ENCODE assay signal across 9 mouse cellular contexts in the genomic region with DNA sequence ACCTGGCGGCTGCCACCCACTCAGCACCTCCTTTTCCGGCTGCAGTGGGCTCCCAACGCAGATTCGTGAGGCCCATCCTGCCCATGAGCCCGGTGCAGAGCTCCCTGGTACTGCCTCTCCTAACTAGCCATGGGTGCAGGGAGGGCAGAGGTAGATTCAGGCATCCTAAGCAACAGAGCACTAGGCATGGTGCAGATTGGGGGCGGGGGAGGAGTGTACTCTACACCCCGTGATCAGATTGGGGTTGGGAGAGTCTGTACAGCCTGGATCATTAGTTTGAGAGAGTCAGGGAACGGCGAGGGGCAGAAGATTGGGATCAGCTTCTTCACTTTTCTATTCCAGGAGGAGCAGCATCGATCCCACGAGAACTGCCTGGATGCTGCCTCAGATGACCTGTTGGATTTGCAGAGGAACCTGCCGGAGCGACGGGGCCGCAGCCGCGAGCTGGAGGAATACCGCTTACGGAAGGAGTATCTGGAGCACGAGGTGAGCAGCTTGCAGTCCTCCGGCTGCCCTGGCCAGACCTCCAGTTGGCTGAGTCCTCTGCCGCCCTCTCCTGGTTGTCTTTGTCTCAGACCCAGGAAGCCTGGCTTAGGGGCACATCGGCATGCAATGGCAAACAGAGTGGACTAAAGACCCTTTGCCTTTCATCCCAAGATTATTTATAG. TPM values are rescaled to one million over a fixed set of nuclear protein-coding genes. Genes with fewer than 3 reads are reported as not detected.
A peak's percentile ranks its signal among the peaks of the same experiment; 100 is the strongest.
DNase-seq lines count a peak whose midpoint lies in the region; ATAC-seq and TF ChIP-seq lines count a peak whose summit lies in the region.
"Had no signal": no experiment of that assay in that cellular context is flagged by ENCODE, and none has a peak within 500 bp of the region (broad histone marks: within the 10 kb centered on the region; RNA-seq: fewer than 3 reads in every experiment).

No protein-coding gene starts in this region.

- H3K4me2 ChIP-seq in intestine, postnatal 0 days (replicated peaks; ENCODE audit: low read depth): peak overlapping the region; percentile 45

- no peak overlapping the region for H3K9ac ChIP-seq in intestine, postnatal 0 days (ENCODE audit: low read depth, low read length)
- no peak overlapping the region for H3K9ac ChIP-seq in liver, adult 2 months (ENCODE audit: low read depth, low read length)

- no peaks in the 10 kb centered on the region for H3K9me3 ChIP-seq in intestine, postnatal 0 days (ENCODE audit: control insufficient read depth)

- no peaks in the 10 kb centered on the region; the same call in 1 of the 2 replicates for H3K27me3 ChIP-seq in intestine, postnatal 0 days (replicated peaks; ENCODE audit: control insufficient read depth, insufficient read depth, low read length)
- no peaks in the 10 kb centered on the region for H3K27me3 ChIP-seq in liver, adult 2 months (ENCODE audit: control insufficient read depth, insufficient read depth, low read length)

- H3K36me3 ChIP-seq in intestine, postnatal 0 days (ENCODE audit: control insufficient read depth, insufficient read depth): peaks cover 12% of the 10 kb centered on the region; the same call in 1 of the 2 replicates
- H3K36me3 ChIP-seq in liver, adult 2 months (ENCODE audit: control insufficient read depth, insufficient read depth, low read length): no peaks in the 10 kb centered on the region

- H3K4me3 ChIP-seq in intestine, postnatal 0 days (ENCODE audit: low read depth, low read length): no peak overlapping the region
- H3K4me3 ChIP-seq in liver, adult 2 months (ENCODE audit: insufficient read depth, low read depth, low read length): no peak overlapping the region

- DNase-seq in left cerebral cortex, adult 18-20 months (ENCODE audit: low spot score in 2 of 2): peak; percentile 63 to 69
- no peak for DNase-seq in left cerebral cortex, adult 11 months (ENCODE audit: low spot score)
- peak; percentile 91 for DNase-seq in embryo, embryonic 10.5 days (ENCODE audit: low spot score)
- peak; percentile 62 to 84 for DNase-seq in heart, adult 18-20 months
- DNase-seq in liver, adult 2 months (ENCODE audit: extremely low read depth, low read depth, low spot score): peak; percentile 63
- peak; percentile 33 to 75 for DNase-seq in spleen, postnatal 10 days (ENCODE audit: low spot score in 2 of 2)

- no peak overlapping the region for H3K27ac ChIP-seq in intestine, postnatal 0 days (ENCODE audit: low read depth, low read length)
- no peak overlapping the region for H3K27ac ChIP-seq in liver, adult 2 months (replicated peaks; ENCODE audit: insufficient read depth, low read depth, low read length)

- no peaks in the 10 kb centered on the region for H3K79me2 ChIP-seq in liver, adult 2 months (ENCODE audit: control insufficient read depth, insufficient read depth, low read length)

- peak; percentile 75 for ATAC-seq in intestine, postnatal 0 days
- 0 out of 2 replicates have a peak, but pooled peaks have one; percentile 34 for ATAC-seq in monocyte, adult 5-6 weeks (replicated peaks; ENCODE audit: insufficient number of reproducible peaks, low FRiP score, low TSS enrichment, poor library complexity, severe bottlenecking)

- peak; percentile 97 for TF ChIP-seq CTCF in intestine, postnatal 0 days (IDR thresholded peaks at IDR 0.05; ENCODE audit: low read depth)
- peak; percentile 93 for TF ChIP-seq CTCF in liver, adult 2 months (IDR thresholded peaks at IDR 0.05; ENCODE audit: low read depth, low read length)

- peaks cover 3% of the 10 kb centered on the region; the same call in 1 of the 2 replicates for H3K4me1 ChIP-seq in intestine, postnatal 0 days (replicated peaks; ENCODE audit: control insufficient read depth, insufficient read depth, low read length)
- H3K4me1 ChIP-seq in liver, adult 2 months (ENCODE audit: control insufficient read depth, insufficient read depth, low read length): no peaks in the 10 kb centered on the region

- WGBS in intestine, postnatal 0 days: 16% methylated on average over 23 of the region's 23 CpGs
- WGBS in liver, adult 2 months: 16% methylated on average over 23 of the region's 23 CpGs

- TF ChIP-seq POLR2A in liver, adult 2 months (IDR thresholded peaks at IDR 0.05; ENCODE audit: extremely low read depth, insufficient read depth, low read length): no peak

RNA-seq across cellular contexts. Expression of gene Psd4, which starts 38.1 kb away (rescaled TPM):
- total RNA-seq in left cerebral cortex, adult 18-20 months (2021): 1 to 10 TPM in 1 of 2 experiments, under 1 TPM in 1; 0.56 to 1.0 TPM
- 1 to 10 TPM; 1.0 to 3.1 TPM for total RNA-seq in heart, adult 18-20 months (2021)
- polyA plus RNA-seq in intestine, postnatal 0 days (2015; fragmentation: Nextera tagmentation; extraction: Ambion mirVana): 5.2 and 5.4 TPM in 2 replicates
- total RNA-seq in liver, adult 2 months (2014; rRNA removed): 1.6 and 3.7 TPM in 2 replicates
- 1.5 and 2.1 TPM in 2 replicates for polyA plus RNA-seq in liver, adult 2 months (2012; rRNA removed)
- total RNA-seq in monocyte, adult 5-6 weeks (2017): 70.8 to 164 TPM (median 139 TPM) in 3 replicates
- total RNA-seq: MEL had no signal

Comparison
In these comparisons a context has a peak if more than half of its experiments do, and no peak if none do; other contexts are left out.
1. RNA of gene Psd4, which starts 38.1 kb away (total RNA-seq): 70.8 to 164 TPM in monocyte, adult 5-6 weeks; 1.6 to 3.7 TPM in liver, adult 2 months, 1.0 to 3.1 TPM in heart, adult 18-20 months and 0.56 to 1.0 TPM in left cerebral cortex, adult 18-20 months; every median in the first group is over 10 times any median in the second.